Mouse (Mus musculus) heart, postnatal 0 days (tissue): ENCODE measurements around the gene Vmn1r85. TPM values are rescaled to one million over a fixed set of nuclear protein-coding genes. Genes with fewer than 3 reads are reported as not detected.

Source experiments
- ATAC-seq: fragments of 200-750 bp; cut with Nextera tagmentation; 2 replicates; pipeline ENCODE4 v1.8.0; 2017; ENCODE audit warnings: low read depth, moderate number of reproducible peaks, moderate library complexity; ENCODE audit not compliant: insufficient read depth
- DNase-seq: peaks from one replicate; pipeline ENCODE4 v3.0.0-alpha.2; 2016; ENCODE audit warnings: low spot score
- H3K27ac ChIP-seq: fragments of 300-500 bp; sonication (generic); 2 replicates; pipeline ENCODE4 v1.5.1; 2014; ENCODE audit warnings: low read depth, mild to moderate bottlenecking
- H3K27me3 ChIP-seq: fragments of 300-500 bp; sonication (generic); 2 replicates; pipeline ENCODE4 v1.6.1; 2014; ENCODE audit warnings: low read length, mixed read lengths; ENCODE audit not compliant: control insufficient read depth, insufficient read depth
- H3K36me3 ChIP-seq: fragments of 300-500 bp; sonication (generic); replicated peaks from 2 replicates; pipeline ENCODE4 v1.6.1; 2014; ENCODE audit warnings: low read length, mixed read lengths; ENCODE audit not compliant: control insufficient read depth, insufficient read depth
- H3K4me1 ChIP-seq: fragments of 300-500 bp; sonication (generic); 2 replicates; pipeline ENCODE4 v1.6.1; 2014; ENCODE audit warnings: antibody characterized with exemption; ENCODE audit not compliant: control insufficient read depth, insufficient read depth
- H3K4me2 ChIP-seq: fragments of 300-500 bp; sonication (generic); 2 replicates; pipeline ENCODE4 v1.6.1; 2014; ENCODE audit warnings: low read depth, mild to moderate bottlenecking, low read length, moderate library complexity
- H3K4me3 ChIP-seq: fragments of 300-500 bp; sonication (generic); 2 replicates; pipeline ENCODE4 v1.5.1; 2014; ENCODE audit warnings: low read depth, low read length
- H3K9ac ChIP-seq: fragments of 300-500 bp; sonication (generic); replicated peaks from 2 replicates; pipeline ENCODE4 v1.6.1; 2014; ENCODE audit warnings: low read depth, low read length, mixed read lengths
- H3K9me3 ChIP-seq: fragments of 300-500 bp; sonication (generic); replicated peaks from 2 replicates; pipeline ENCODE4 v1.6.1; 2016; ENCODE audit warnings: low read length; ENCODE audit not compliant: control insufficient read depth
- CTCF ChIP-seq: IDR thresholded peaks from 2 replicates; pipeline ENCODE4 v1.5.1; 2016; ENCODE audit warnings: antibody characterized with exemption, control low read depth, low read depth
- EP300 ChIP-seq: IDR thresholded peaks from 2 replicates; pipeline ENCODE4 v1.6.1; 2016; ENCODE audit warnings: antibody characterized with exemption, low read depth
- WGBS: fragments of 180-500 bp; shearing (Covaris S2); extraction: QIAGEN DNeasy Blood & Tissue Kit; methylation state at CpG from one replicate; pipeline ENCODE4 v1.1.7; 2014; 5-methylcytosine and 5-hydroxymethylcytosine counted together
- polyA plus RNA-seq: library from polyadenylated mRNA; unstranded; fragments of >200 nt; fragmentation: Nextera tagmentation; extraction: Ambion mirVana; gene quantifications from 2 replicates; pipeline ENCODE4 v1.2.1, GENCODE M21; 2015
- total RNA-seq: library from RNA; depleted of rRNA; stranded (reverse); fragments of >200 nt; gene quantifications from 2 replicates; pipeline ENCODE4 v1.2.3, GENCODE M21; 2014; ENCODE audit warnings: low replicate concordance

The Vmn1r85 gene
- total and polyA plus RNA-seq, 2 experiments from 2014 or later, result not detected

- ATAC-seq (peak; percentile 23; the same call in 1 of the 2 replicates), DNase-seq (no peak)
- 6% methylated on average over 78 of the region's 88 CpGs for WGBS
- Histone ChIP-seq H3K27ac (no peak overlapping the region), H3K36me3 (no peaks in the 10 kb centered on the region), H3K4me3 (peak overlapping the region; percentile 49), H3K4me2 (peak overlapping the region; percentile 73), H3K4me1 (peaks cover 16% of the 10 kb centered on the region), H3K9me3 (no peaks in the 10 kb centered on the region), H3K9ac (peak overlapping the region; percentile 24; the same call in 1 of the 2 replicates), H3K27me3 (peaks cover 29% of the 10 kb centered on the region)
- TF ChIP-seq CTCF, result no peak
- no peak for TF ChIP-seq EP300
Measured at GRCm38 (mm10) chr7:13043445-13044253, 51.3 kb downstream of the Vmn1r85 start.

- no peaks in the 10 kb centered on the region for H3K9me3 ChIP-seq
- WGBS, result 47% methylated on average over 16 of the region's 16 CpGs
- no peaks in the 10 kb centered on the region for H3K36me3 ChIP-seq
- peaks cover 29% of the 10 kb centered on the region for H3K27me3 ChIP-seq
- DNase-seq, result no peak
- TF ChIP-seq CTCF, result no peak
- no peak for TF ChIP-seq EP300
- no peak overlapping the region for H3K9ac ChIP-seq
- H3K4me1 ChIP-seq, result peaks cover 17% of the 10 kb centered on the region
- no peak for ATAC-seq
- peak overlapping the region; percentile 73; the same call in 1 of the 2 replicates for H3K4me2 ChIP-seq
- H3K4me3 ChIP-seq, result peak overlapping the region; percentile 49
- no peak overlapping the region for H3K27ac ChIP-seq
Measured at GRCm38 (mm10) chr7:13043120-13043444, 51.9 kb downstream of the Vmn1r85 start.

GRCm38 (mm10) chr7:13042511-13042910 lies 52.5 kb downstream of the Vmn1r85 start:
- peaks cover 29% of the 10 kb centered on the region for H3K27me3 ChIP-seq
- H3K4me1 ChIP-seq, result peaks cover 17% of the 10 kb centered on the region
- no peak for DNase-seq
- no peaks in the 10 kb centered on the region for H3K9me3 ChIP-seq
- H3K4me2 ChIP-seq, result no peak overlapping the region
- no peak overlapping the region for H3K27ac ChIP-seq
- WGBS, result 57% methylated on average over 6 of the region's 6 CpGs
- no peak overlapping the region for H3K4me3 ChIP-seq
- H3K9ac ChIP-seq, result no peak overlapping the region
- no peak for TF ChIP-seq CTCF
- no peak for TF ChIP-seq EP300
- no peaks in the 10 kb centered on the region for H3K36me3 ChIP-seq
- no peak for ATAC-seq

- peaks cover 25% of the 10 kb centered on the region for H3K4me1 ChIP-seq
Measured at GRCm38 (mm10) chr7:13041256-13041655, 53.7 kb downstream of the Vmn1r85 start.

GRCm38 (mm10) chr7:13039181-13039580 lies 55.8 kb downstream of the Vmn1r85 start:
- Histone ChIP-seq H3K4me3 (peak overlapping the region; percentile 92; the same call in 1 of the 2 replicates), H3K27ac (peak overlapping the region; percentile 100), H3K36me3 (peaks cover 8% of the 10 kb centered on the region), H3K4me2 (peak overlapping the region; percentile 87), H3K27me3 (peaks cover 15% of the 10 kb centered on the region), H3K9me3 (no peaks in the 10 kb centered on the region), H3K4me1 (peaks cover 30% of the 10 kb centered on the region), H3K9ac (peak overlapping the region; percentile 98)
- no peak for ATAC-seq
- no peak for DNase-seq
- 50% methylated on average over 1 of the region's 1 CpGs for WGBS
- TF ChIP-seq EP300 (no peak), CTCF (no peak)

More at GRCm38 (mm10) chr7:13041256-13041655, 53.7 kb downstream of the Vmn1r85 start:
- WGBS, result 58% methylated on average over 1 of the region's 1 CpGs
- H3K36me3 ChIP-seq, result no peaks in the 10 kb centered on the region
- no peak for TF ChIP-seq EP300
- no peak for TF ChIP-seq CTCF
- no peak overlapping the region for H3K27ac ChIP-seq
- H3K9ac ChIP-seq, result no peak overlapping the region
- H3K4me2 ChIP-seq, result no peak overlapping the region
- DNase-seq, result no peak
- H3K9me3 ChIP-seq, result no peaks in the 10 kb centered on the region
- no peak overlapping the region for H3K4me3 ChIP-seq
- ATAC-seq, result no peak
- peaks cover 29% of the 10 kb centered on the region for H3K27me3 ChIP-seq

- H3K9ac ChIP-seq, result peak overlapping the region; percentile 98
- peak overlapping the region; percentile 92 for H3K4me3 ChIP-seq
- ATAC-seq (no peak), DNase-seq (peak; percentile 39)
- peaks cover 31% of the 10 kb centered on the region for H3K4me1 ChIP-seq
- H3K4me2 ChIP-seq, result peak overlapping the region; percentile 87
- peaks cover 10% of the 10 kb centered on the region for H3K27me3 ChIP-seq
- TF ChIP-seq EP300 (0 out of 2 replicates have a peak, but pooled peaks have one; percentile 16), CTCF (no peak)
- WGBS, result 9% methylated on average over 15 of the region's 15 CpGs
- H3K9me3 ChIP-seq, result no peaks in the 10 kb centered on the region
- peak overlapping the region; percentile 100 for H3K27ac ChIP-seq
- peaks cover 8% of the 10 kb centered on the region for H3K36me3 ChIP-seq
Measured at GRCm38 (mm10) chr7:13038621-13039169, 56.3 kb downstream of the Vmn1r85 start.
